Mouse (Mus musculus): ENCODE data around the gene Col24a1. TPM values are rescaled to one million over a fixed set of nuclear protein-coding genes. Genes with fewer than 3 reads are reported as not detected.
A peak's percentile ranks its signal among the peaks of the same experiment; 100 is the strongest.

The Col24a1 gene
- polyA plus RNA-seq, 1 experiment from 2014 or later, result 0.37 TPM

DNA sequence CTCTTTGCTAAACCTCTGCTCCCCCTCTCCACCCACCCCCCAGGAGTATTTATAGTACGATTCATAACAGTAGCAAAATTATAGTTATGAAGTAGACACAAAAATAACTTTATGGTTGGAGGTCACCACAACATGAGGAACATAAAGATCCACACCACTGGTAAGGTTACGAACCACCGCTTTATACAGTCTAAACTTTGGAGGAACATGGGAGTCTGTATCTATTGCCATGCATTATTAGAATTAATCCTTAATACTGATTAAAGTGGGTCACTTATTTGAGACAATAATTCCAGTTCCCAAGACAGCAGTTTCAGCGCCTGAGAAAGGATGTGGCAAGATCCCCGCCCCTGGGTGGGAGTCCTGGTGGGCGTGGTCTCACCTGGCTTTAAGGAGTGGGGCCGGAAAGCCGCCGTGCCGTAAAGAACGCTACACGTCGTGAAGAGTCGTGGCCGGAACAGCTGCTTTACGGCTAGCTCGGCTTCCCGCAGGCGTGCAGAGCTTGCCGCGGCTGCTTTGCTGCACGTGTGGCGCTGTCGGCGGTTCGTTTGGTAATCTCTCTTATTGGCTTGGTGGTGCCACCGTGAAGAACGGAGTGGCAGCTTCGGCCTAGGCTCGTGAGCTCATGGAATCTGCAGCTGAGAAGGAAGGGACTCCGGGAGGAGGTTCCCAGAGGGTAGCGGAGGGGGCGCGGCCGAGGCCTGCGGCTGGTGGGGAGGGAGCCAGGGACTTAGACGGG is 283.6 kb downstream of the Col24a1 start, which contains the start of gene Znhit6:
TSS of gene Znhit6 (plus strand) at position 463 of the 739 bp plus-strand sequence.
- H3K9ac ChIP-seq (replicated peaks; ENCODE audit: low read length), result peak within 1 kb of the TSS; percentile 71
- ATAC-seq (ENCODE audit: low FRiP score, low TSS enrichment) (peak; percentile 91), DNase-seq (peak; percentile 98)
- peaks cover 24% of the 10 kb centered on the region for H3K36me3 ChIP-seq (ENCODE audit: control insufficient read depth, insufficient read depth, low read length)
- peak within 1 kb of the TSS; percentile 75 for H3K4me3 ChIP-seq (replicated peaks; ENCODE audit: low read depth, low read length)
- peaks cover 12% of the 10 kb centered on the region for H3K4me1 ChIP-seq (ENCODE audit: control insufficient read depth, insufficient read depth, low read length)
- H3K9me3 ChIP-seq (ENCODE audit: control insufficient read depth, low read length), result no peaks in the 10 kb centered on the region
- H3K27me3 ChIP-seq (ENCODE audit: control insufficient read depth, insufficient read depth, low read length), result no peaks in the 10 kb centered on the region
- peak within 1 kb of the TSS; percentile 92 for H3K4me2 ChIP-seq (ENCODE audit: low read length)
- WGBS, result 6% methylated on average over 37 of the region's 37 CpGs
- H3K27ac ChIP-seq (replicated peaks; ENCODE audit: low read depth, low read length), result peak within 1 kb of the TSS; percentile 53; the same call in 1 of the 2 replicates

DNA sequence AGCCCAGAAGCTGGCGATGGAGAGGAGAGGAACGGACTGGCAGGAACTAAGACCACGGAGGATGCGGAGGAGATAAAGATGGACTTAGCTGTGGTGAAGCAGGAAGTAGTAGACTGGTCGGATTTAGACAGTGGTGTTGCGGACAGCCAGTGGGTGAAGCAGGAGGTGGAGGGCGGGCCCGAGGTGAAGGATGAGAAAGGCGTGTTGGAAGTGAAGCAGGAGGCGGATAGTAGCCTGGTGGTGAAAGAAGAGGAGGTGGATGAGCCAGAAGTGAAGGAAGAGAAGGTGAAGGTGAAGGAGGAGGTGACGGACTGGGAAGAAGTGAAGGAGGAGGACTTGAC is 284.2 kb downstream of the Col24a1 start:
- DNase-seq (no peak), ATAC-seq (ENCODE audit: low FRiP score, low TSS enrichment) (no peak)
- Histone ChIP-seq H3K4me2 (ENCODE audit: low read length) (peak overlapping the region; percentile 92), H3K9me3 (ENCODE audit: control insufficient read depth, low read length) (no peaks in the 10 kb centered on the region), H3K36me3 (ENCODE audit: control insufficient read depth, insufficient read depth, low read length) (peaks cover 25% of the 10 kb centered on the region), H3K4me3 (replicated peaks; ENCODE audit: low read depth, low read length) (peak overlapping the region; percentile 75), H3K4me1 (ENCODE audit: control insufficient read depth, insufficient read depth, low read length) (peaks cover 12% of the 10 kb centered on the region), H3K27me3 (ENCODE audit: control insufficient read depth, insufficient read depth, low read length) (no peaks in the 10 kb centered on the region), H3K27ac (replicated peaks; ENCODE audit: low read depth, low read length) (peak overlapping the region; percentile 53; the same call in 1 of the 2 replicates), H3K9ac (replicated peaks; ENCODE audit: low read length) (peak overlapping the region; percentile 71)
- 1% methylated on average over 11 of the region's 11 CpGs for WGBS

DNA sequence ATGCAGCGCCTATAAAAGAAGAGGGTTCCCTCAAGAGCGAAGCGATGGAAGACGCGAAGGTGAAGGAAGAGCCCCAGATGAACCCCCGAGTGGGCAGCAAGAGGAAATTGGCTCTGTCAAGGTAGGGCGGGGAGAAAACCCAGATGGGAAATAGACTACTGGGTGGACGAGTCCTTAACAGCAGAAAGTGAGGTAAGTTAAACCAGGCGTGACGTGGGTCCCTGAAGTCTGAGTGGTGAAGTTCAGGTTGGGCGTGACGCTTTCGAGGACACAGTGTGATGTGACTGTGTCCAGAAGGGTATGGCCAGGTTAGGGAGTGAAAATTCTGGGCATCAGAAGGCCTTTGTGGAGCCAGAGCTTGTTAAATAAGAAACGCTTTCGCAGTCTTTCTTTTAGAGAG is 284.6 kb downstream of the Col24a1 start:
- Histone ChIP-seq H3K9me3 (ENCODE audit: control insufficient read depth, low read length) (no peaks in the 10 kb centered on the region), H3K36me3 (ENCODE audit: control insufficient read depth, insufficient read depth, low read length) (peaks cover 25% of the 10 kb centered on the region), H3K4me3 (replicated peaks; ENCODE audit: low read depth, low read length) (peak overlapping the region; percentile 75), H3K4me1 (ENCODE audit: control insufficient read depth, insufficient read depth, low read length) (peaks cover 12% of the 10 kb centered on the region), H3K27ac (replicated peaks; ENCODE audit: low read depth, low read length) (no peak overlapping the region), H3K27me3 (ENCODE audit: control insufficient read depth, insufficient read depth, low read length) (no peaks in the 10 kb centered on the region), H3K4me2 (ENCODE audit: low read length) (peak overlapping the region; percentile 92), H3K9ac (replicated peaks; ENCODE audit: low read length) (peak overlapping the region; percentile 71)
- WGBS, result 32% methylated on average over 15 of the region's 15 CpGs
- ATAC-seq (ENCODE audit: low FRiP score, low TSS enrichment), result no peak
- no peak for DNase-seq

DNA sequence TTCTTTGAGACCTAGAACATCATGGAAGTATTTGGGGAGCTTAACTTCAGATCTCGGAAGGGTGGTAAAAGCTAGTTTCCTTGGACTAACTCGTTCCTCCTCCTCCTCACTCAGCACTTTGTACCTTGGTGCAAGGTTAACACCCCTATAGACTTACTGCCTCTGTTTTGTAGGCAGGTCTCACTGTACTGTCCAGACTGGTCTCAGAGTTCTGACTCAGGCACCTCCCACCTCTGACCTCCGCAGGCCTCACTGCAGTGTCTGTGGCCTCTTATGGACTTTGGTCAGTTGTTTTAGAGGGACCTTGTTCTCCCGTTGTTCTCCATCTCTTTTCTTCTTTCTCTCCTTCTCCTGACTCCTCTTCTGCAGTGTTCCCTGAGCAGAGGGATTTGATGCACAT is 290.8 kb downstream of the Col24a1 start:
- Histone ChIP-seq H3K4me2 (ENCODE audit: low read length) (no peak overlapping the region), H3K4me3 (replicated peaks; ENCODE audit: low read depth, low read length) (no peak overlapping the region), H3K27ac (replicated peaks; ENCODE audit: low read depth, low read length) (no peak overlapping the region), H3K27me3 (ENCODE audit: control insufficient read depth, insufficient read depth, low read length) (no peaks in the 10 kb centered on the region), H3K9me3 (ENCODE audit: control insufficient read depth, low read length) (no peaks in the 10 kb centered on the region), H3K36me3 (ENCODE audit: control insufficient read depth, insufficient read depth, low read length) (peaks cover 64% of the 10 kb centered on the region), H3K9ac (replicated peaks; ENCODE audit: low read length) (no peak overlapping the region), H3K4me1 (ENCODE audit: control insufficient read depth, insufficient read depth, low read length) (no peaks in the 10 kb centered on the region)
- no peak for DNase-seq
- no peak for ATAC-seq (ENCODE audit: low FRiP score, low TSS enrichment)
- WGBS, result 95% methylated on average over 4 of the region's 4 CpGs

DNA sequence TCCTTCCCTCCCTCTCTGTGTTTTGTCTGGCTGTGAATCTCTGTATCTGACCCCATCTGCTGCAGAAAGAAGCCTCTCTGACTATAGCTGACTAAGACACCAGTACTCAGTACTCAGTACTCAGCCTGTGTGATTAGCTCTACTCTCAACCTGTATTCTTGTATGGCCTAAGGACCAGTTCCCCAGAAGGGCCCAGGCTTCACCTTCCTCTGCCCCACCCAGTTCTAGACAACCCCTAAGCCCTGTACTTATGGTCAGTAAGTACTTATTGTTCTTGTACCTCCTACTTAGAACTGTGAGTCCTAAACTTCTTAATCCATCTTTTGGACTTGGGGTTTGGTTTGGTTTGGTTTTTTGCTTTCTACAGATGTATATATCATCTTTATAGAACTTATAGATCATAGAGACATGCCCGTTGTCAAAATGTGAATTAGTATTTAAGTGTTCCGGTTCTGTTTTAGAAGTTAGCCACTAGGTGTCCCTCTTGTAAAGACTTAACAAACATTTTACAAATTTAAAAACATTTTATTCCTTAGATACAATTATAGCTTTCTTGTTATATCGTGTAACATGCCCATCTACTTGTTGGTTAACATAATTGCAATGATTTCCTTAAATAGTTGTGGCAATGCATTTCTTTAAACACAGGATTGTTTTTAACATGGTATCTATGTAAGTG is 291.4 kb downstream of the Col24a1 start:
- H3K9ac ChIP-seq (replicated peaks; ENCODE audit: low read length), result no peak overlapping the region
- H3K9me3 ChIP-seq (ENCODE audit: control insufficient read depth, low read length), result no peaks in the 10 kb centered on the region
- no peak overlapping the region for H3K27ac ChIP-seq (replicated peaks; ENCODE audit: low read depth, low read length)
- no peak overlapping the region for H3K4me3 ChIP-seq (replicated peaks; ENCODE audit: low read depth, low read length)
- DNase-seq (peak; percentile 70), ATAC-seq (ENCODE audit: low FRiP score, low TSS enrichment) (no peak)
- no peak overlapping the region for H3K4me2 ChIP-seq (ENCODE audit: low read length)
- 69% methylated on average over 3 of the region's 3 CpGs for WGBS
- H3K4me1 ChIP-seq (ENCODE audit: control insufficient read depth, insufficient read depth, low read length), result no peaks in the 10 kb centered on the region
- H3K27me3 ChIP-seq (ENCODE audit: control insufficient read depth, insufficient read depth, low read length), result no peaks in the 10 kb centered on the region
- H3K36me3 ChIP-seq (ENCODE audit: control insufficient read depth, insufficient read depth, low read length), result peaks cover 58% of the 10 kb centered on the region

DNA sequence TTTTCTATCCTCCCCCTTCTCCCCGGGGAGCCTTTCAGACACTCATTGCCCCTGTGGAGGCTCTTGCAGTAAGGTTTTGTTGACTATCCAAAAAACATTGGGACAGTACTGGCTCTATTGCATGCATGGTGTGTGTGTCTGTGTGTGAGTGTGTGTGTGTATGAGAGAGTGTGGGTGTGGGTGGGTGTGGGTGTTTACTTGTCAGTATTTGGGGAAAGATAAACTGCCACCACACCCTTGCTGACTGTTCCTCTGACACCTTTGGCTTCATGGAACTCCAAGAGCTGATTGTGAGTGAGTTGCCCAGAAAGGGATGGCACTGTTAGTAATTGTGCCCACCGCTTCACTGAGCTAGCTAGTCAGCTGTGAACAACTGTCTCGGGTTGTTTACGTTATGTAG is 298.3 kb downstream of the Col24a1 start:
- WGBS, result 95% methylated on average over 4 of the region's 4 CpGs
- Histone ChIP-seq H3K9me3 (ENCODE audit: control insufficient read depth, low read length) (no peaks in the 10 kb centered on the region), H3K27me3 (ENCODE audit: control insufficient read depth, insufficient read depth, low read length) (no peaks in the 10 kb centered on the region), H3K9ac (replicated peaks; ENCODE audit: low read length) (no peak overlapping the region), H3K36me3 (ENCODE audit: control insufficient read depth, insufficient read depth, low read length) (peaks cover 59% of the 10 kb centered on the region), H3K4me1 (ENCODE audit: control insufficient read depth, insufficient read depth, low read length) (no peaks in the 10 kb centered on the region), H3K27ac (replicated peaks; ENCODE audit: low read depth, low read length) (no peak overlapping the region), H3K4me3 (replicated peaks; ENCODE audit: low read depth, low read length) (no peak overlapping the region), H3K4me2 (ENCODE audit: low read length) (no peak overlapping the region)
- no peak for DNase-seq
- no peak for ATAC-seq (ENCODE audit: low FRiP score, low TSS enrichment)

DNA sequence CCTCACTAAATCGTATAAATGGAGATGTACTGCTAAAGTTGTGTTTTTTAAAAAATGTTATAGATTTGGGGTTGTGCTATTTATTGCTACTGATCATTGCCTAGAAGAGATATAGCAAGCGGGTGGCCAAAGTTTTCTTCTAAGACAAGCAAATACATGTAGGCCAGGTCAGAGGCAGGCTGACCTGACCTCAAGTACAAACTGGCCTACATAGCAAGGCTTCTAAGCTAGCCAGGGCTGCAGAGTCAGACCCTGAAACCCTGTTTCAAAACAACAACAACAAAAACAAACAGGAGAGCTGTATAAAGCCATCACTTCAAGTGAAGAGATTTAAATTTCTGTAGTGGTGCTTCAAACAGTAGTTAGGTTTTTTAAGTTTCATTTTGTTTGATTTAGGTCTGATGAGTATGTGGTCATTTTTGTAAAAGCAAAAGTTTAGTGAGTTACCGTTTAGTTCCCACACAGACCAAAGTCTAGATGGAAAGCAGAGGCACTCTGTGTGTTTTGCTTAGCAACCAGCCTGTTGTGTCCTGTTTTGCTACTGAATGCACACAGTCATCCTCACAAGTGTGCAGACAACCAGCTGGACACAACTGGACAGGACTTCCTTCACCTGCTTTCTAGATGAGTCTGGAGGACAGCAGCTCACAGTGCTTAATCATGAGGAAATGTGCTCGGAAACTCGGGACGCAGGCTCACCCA is 299.7 kb downstream of the Col24a1 start:
- Histone ChIP-seq H3K27ac (replicated peaks; ENCODE audit: low read depth, low read length) (no peak overlapping the region), H3K9me3 (ENCODE audit: control insufficient read depth, low read length) (no peaks in the 10 kb centered on the region), H3K9ac (replicated peaks; ENCODE audit: low read length) (no peak overlapping the region), H3K27me3 (ENCODE audit: control insufficient read depth, insufficient read depth, low read length) (no peaks in the 10 kb centered on the region), H3K4me3 (replicated peaks; ENCODE audit: low read depth, low read length) (no peak overlapping the region), H3K4me1 (ENCODE audit: control insufficient read depth, insufficient read depth, low read length) (no peaks in the 10 kb centered on the region), H3K4me2 (ENCODE audit: low read length) (no peak overlapping the region), H3K36me3 (ENCODE audit: control insufficient read depth, insufficient read depth, low read length) (peaks cover 52% of the 10 kb centered on the region)
- ATAC-seq (ENCODE audit: low FRiP score, low TSS enrichment) (no peak), DNase-seq (no peak)
- 91% methylated on average over 6 of the region's 6 CpGs for WGBS

DNA sequence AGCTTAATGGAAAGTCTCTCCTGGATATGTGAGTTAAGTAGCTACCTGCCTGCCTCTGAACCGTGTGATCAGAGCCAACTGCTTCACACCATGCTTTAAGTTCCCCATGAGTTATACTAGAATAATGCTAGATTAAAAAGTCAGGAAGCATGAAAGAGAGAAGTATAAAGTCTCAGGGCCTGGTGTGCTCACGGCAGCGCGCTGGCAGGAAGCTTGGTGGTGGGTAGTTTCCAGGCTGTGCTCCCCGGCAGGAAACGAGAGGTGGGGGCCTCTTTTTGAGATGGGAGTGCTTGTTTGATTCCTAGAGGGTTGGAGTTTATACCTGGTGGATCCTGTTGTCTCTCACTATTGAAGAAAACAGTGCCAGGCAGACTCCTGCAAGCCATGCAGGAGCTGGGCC is 303.1 kb downstream of the Col24a1 start:
- ATAC-seq (ENCODE audit: low FRiP score, low TSS enrichment) (no peak), DNase-seq (no peak)
- Histone ChIP-seq H3K9ac (replicated peaks; ENCODE audit: low read length) (no peak overlapping the region), H3K4me3 (replicated peaks; ENCODE audit: low read depth, low read length) (no peak overlapping the region), H3K36me3 (ENCODE audit: control insufficient read depth, insufficient read depth, low read length) (peaks cover 70% of the 10 kb centered on the region), H3K27ac (replicated peaks; ENCODE audit: low read depth, low read length) (no peak overlapping the region), H3K4me2 (ENCODE audit: low read length) (no peak overlapping the region), H3K4me1 (ENCODE audit: control insufficient read depth, insufficient read depth, low read length) (no peaks in the 10 kb centered on the region), H3K27me3 (ENCODE audit: control insufficient read depth, insufficient read depth, low read length) (no peaks in the 10 kb centered on the region), H3K9me3 (ENCODE audit: control insufficient read depth, low read length) (no peaks in the 10 kb centered on the region)
- WGBS, result 94% methylated on average over 6 of the region's 6 CpGs

Data from midbrain, embryonic 14.5 days (tissue).